Mouse (Mus musculus) urinary bladder, adult 18-20 months (tissue): ENCODE data around the gene Gnas.
"Not testable (repeated sequence)": the region's sequence is repeated elsewhere in the genome, so short reads cannot be mapped to it uniquely, and the experiment has no call there.

ENCODE experiments used
- DNase-seq, 2 experiments: peaks; one replicate each; pipeline ENCODE4 v3.0.0; 2022; ENCODE audit warnings: low spot score in 2 of 2, mixed read lengths in 2 of 2

Gene Gnas

GRCm38 (mm10) chr2:174294457-174294856, 10.3 kb downstream of the Gnas start:
- no peak for DNase-seq

GRCm38 (mm10) chr2:174295175-174295899, 11.2 kb downstream of the Gnas start:
- DNase-seq: no peak

DNA sequence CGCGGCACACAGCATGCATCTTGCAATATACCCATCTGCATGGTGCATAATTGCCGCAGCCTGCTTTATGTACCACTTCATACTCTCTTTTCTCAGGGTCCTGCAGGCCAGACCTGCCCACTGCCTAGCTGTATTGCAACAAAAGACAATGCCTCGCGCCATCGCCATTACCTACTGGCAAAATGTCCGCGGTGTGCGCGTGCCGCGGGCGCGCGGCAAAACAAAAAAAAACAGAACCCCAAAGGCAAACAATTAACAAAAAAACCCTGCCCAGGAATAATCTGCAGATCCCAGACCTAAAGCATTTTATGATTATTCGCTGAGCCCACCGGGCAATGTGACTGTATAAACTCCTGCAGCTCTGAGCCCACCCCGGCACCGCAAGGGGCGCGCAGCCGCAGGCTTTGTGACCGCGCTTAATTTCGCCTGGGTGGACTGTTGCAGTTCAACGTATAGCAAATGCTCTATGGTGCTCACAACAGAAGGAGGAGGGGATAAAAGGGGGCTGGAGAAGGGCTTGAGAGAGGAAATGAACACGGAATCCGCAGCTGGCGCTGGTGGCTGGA, 11.9 kb downstream of the Gnas start:
- DNase-seq: no peak

GRCm38 (mm10) chr2:174297086-174297571, 13.0 kb downstream of the Gnas start:
- no peak for DNase-seq

GRCm38 (mm10) chr2:174297851-174298250, 13.7 kb downstream of the Gnas start:
- no peak for DNase-seq

- DNase-seq: no peak
Measured at GRCm38 (mm10) chr2:174298471-174298870, 14.4 kb downstream of the Gnas start.

DNA sequence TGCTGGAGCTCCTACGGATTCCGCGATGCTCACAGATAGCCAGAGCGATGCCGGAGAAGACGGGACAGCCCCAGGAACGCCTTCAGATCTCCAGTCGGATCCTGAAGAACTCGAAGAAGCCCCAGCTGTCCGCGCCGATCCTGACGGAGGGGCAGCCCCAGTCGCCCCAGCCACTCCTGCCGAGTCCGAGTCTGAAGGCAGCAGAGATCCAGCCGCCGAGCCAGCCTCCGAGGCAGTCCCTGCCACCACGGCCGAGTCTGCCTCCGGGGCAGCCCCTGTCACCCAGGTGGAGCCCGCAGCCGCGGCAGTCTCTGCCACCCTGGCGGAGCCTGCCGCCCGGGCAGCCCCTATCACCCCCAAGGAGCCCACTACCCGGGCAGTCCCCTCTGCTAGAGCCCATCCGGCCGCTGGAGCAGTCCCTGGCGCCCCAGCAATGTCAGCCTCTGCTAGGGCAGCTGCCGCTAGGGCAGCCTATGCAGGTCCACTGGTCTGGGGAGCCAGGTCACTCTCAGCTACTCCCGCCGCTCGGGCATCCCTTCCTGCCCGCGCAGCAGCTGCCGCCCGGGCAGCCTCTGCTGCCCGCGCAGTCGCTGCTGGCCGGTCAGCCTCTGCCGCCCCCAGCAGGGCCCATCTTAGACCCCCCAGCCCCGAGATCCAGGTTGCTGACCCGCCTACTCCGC, 15.1 kb downstream of the Gnas start:
- no peak for DNase-seq

DNA sequence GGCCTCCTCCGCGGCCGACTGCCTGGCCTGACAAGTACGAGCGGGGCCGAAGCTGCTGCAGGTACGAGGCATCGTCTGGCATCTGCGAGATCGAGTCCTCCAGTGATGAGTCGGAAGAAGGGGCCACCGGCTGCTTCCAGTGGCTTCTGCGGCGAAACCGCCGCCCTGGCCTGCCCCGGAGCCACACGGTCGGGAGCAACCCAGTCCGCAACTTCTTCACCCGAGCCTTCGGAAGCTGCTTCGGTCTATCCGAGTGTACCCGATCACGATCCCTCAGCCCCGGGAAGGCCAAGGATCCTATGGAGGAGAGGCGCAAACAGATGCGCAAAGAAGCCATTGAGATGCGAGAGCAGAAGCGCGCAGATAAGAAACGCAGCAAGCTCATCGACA, 15.6 kb downstream of the Gnas start:
- no peak for DNase-seq

- no peak for DNase-seq
Measured at GRCm38 (mm10) chr2:174300186-174300585, 16.1 kb downstream of the Gnas start.

GRCm38 (mm10) chr2:174300666-174301065, 16.5 kb downstream of the Gnas start:
- DNase-seq: no peak

DNA sequence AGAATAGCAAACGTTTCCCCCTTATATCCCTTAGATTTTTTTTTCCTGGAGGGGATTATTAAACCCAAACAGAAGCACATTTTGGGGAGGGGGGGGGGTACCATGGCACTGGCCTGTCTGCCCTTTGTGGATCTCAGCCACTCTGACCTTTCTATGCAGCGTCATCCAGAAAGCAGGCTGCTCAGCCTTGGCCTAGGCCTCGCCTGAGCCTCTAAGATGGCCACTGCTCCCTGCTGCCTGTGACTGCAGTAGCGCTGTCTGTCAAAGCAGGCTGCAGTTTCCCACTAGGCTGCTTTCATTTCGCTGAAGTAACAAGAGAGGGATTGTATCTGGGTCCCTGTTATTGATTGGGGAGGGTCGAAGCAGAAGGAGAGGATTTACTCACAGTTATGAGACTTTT, 18.4 kb downstream of the Gnas start:
- DNase-seq: no peak

DNA sequence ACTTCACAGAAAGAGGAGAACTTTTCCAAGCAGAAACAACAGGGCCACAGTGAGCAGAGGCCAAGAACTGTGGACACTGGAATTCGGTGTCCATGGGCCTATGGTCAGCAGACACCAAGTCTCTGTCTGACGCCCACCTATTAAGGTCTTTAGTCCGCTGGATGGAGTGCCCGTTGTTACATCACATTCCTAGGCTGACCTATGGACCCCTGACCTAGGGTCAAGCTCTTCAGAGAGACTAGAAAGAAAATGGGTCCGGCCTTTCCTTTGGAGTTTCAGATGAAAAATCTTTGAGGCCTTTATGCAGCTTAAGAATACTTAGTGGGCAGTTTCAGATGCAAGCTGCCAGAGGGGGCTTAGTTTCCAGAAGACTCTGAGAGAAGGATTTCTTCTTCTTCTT, 21.5 kb downstream of the Gnas start:
- DNase-seq: no peak

DNA sequence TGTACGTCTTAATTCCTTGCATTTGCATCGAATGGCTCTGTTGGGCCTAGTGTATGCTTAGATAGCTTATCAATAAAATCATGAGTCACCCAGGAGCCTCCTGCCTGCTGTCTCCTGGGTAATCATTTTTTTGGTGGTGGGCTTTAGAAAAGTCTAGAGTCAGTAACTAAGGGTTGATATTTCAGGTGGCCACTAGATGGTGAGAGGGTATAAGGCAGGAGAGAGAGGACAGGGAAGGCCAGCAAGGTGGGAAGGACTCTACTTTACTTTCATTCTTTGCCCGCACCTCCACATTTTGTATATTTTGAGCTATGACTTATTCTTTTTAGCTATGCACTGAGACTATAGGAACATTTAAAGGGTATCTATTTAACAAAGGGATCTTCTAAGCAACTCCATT, 23.8 kb downstream of the Gnas start:
- no peak for DNase-seq

DNA sequence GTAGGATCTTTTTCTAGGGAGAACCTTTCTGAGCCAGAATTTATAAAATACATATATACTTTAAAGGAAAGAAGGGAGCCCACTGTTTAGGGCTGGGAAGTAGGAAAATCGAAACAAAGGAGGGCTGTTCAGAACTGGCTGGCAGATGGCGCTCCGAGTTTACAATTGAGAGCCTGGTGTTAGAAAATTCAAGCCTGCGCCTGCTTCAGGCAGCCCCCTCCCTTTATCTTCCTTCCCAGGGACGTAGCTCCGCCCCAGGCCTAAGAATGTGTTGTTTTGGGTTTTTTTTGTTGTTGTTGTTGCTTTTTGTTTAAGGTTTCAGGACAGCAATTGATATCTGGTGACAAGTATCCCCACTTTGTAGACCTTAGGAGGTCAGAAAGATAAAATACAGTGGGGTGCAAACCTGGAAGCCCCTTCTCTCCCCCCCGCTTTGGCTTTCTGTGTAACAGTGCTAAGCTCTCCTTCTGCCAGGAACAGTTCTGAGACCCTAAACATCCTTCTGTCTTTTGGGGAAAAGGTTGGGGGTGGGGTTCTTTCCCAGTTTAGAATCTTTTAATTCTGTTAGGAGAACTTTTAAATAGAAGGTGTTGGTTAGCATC, 26.9 kb downstream of the Gnas start:
- peak in 1 of 2 experiments; percentile 35 for DNase-seq

DNA sequence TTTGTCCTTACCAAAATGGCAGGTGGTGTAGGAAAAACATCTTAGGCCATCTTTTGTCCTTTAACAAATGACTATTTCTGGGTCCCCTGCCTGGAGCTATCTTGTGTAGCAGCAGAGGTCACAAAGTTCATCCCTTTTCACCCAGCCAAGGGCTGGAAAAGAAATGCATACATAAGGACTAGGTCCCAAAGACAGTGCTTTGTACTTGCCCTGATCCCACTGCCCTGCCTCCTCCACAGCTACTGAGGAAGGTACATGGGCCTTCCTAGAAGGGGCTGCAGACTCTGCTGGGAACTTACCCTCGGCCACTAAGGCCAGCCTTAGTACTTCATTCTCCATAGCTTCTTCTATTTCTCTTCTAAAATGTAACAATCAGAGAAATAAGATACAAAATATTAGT, 27.5 kb downstream of the Gnas start:
- no peak for DNase-seq

GRCm38 (mm10) chr2:174312118-174312647, 28.1 kb downstream of the Gnas start:
- DNase-seq: peak; percentile 59 to 77

DNA sequence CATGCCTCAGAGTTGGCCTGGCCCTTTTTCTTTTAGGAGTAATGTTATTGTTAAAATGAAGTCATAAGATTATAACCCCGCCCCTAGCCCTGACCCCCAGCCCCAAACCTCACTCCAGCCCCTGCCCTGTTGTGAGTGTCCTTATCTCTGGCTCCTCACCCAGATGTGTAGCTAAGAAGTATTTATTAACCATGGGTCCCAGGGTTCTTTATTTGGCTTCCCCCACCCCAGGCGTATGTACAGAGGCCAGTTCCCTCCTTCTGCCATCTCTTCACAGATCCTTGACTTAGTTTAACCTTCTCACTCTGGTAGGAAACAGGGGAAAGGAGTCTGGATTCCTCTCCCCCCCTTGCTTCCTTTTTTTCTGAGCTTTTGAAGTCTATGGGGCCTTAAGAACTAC, 28.5 kb downstream of the Gnas start:
- DNase-seq: no peak

- DNase-seq: not testable (repeated sequence)
Measured at GRCm38 (mm10) chr2:174315445-174315844, 31.3 kb downstream of the Gnas start.

DNA sequence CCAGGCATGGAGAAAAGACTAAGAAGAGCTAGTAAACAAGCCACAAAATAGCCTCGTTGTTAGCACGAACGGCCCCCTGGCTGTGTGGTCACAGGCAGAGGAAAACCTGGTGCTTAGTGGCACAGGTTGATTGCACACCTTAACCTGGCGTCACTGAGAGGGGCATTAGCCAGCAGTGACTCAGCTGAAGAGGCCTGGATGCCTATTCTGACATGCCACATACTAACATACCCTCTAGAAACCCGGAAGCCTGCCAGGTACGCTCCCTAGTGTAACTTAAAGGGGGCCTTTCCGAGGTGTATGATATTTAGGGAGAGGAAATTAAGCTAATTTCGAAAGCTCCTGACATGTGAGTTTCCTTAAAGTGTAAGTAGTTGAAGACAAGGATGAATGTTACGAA, 32.5 kb downstream of the Gnas start:
- no peak for DNase-seq

DNA sequence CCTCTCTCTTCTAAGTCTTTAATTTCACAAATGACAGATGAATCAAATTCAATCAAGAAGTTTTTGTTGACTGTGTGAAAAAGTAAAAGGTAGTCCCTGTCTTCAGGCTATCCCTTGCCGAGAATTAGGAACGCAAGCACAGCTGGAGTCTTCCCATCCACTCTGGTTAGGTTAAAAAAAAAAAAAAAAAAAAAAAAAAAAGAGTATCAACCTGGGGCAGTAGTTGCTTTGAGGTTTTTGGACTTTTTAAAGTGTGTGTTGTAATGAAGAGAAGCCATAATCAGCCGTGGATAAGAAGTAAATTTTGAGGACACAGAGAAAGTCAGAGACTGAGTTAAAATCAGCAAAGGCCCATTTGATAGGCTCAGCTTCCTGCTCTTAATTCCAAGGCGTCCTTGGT, 41.9 kb downstream of the Gnas start:
- no peak for DNase-seq

DNA sequence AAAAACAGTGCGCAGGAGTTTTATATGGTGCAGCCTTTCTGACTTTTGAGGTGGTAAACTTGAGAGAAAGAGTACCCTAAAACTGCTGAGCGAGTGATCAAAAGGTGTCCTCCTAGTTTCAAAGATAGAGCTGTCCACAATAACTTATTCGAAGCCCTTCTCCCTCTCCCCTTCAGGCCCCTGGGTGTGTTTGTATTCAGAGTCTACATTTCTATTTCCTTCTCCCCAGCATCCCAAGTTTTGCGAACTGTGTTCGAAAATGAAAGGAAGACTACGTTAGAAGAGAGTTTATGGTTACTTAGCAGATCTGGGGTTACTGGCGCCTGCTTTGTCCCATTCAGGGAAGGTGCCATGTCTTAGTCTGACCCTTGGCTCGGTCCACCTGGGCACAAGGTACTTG, 42.4 kb downstream of the Gnas start:
- no peak for DNase-seq

DNA sequence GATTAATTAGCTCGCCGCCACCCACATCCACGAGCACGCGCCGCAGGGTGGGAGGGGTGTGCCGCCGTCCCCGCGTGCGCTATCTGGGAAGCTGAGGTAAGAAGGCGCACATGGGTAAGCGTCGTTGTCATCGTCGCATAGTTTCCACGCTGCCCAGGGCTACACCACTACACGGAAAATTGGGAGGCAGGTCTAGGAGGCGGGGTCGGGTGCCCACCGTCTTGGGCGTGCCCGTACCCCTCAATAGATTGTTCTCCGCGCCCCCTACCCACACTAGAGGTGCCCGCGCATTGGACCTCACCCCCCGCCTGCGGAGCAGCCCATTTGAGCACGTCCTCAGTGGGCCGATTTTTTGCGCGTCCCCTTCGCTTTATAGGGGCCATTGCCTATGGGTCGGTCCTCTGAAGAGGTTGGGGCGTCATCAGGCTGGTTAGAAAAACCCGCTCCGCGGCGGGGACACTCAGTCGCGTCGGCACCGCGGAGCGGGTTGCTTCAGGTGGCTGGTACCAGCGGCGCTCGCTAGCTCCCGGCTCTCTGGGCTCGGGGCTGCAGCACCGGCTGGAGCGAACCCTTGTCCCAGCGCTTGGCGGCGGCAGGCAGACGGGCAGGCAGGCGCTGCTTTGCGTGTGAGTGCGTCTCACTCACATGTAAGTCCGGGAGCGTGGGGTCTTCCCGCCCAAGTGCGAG, 43.3 kb downstream of the Gnas start:
- peak; percentile 43 to 55 for DNase-seq
